Mouse (Mus musculus): ENCODE measurements around the gene Cacng6. TPM values are rescaled to one million over a fixed set of nuclear protein-coding genes. Genes with fewer than 3 reads are reported as not detected.

Cacng6 gene
- polyA plus RNA-seq, 1 experiment = not detected

- TF ChIP-seq GATA1 (IDR thresholded peaks at IDR 0.05; ENCODE audit: low read length) = no peak
Observed at GRCm38 (mm10) chr7:3411160-3411941, 12.6 kb upstream of the Cacng6 start.

- no peak for TF ChIP-seq GATA1 (IDR thresholded peaks at IDR 0.05; ENCODE audit: low read length)
Observed at GRCm38 (mm10) chr7:3412036-3412435, 12.0 kb upstream of the Cacng6 start.

- TF ChIP-seq GATA1 (IDR thresholded peaks at IDR 0.05; ENCODE audit: low read length) = no peak
Observed at GRCm38 (mm10) chr7:3414888-3415287, 9.1 kb upstream of the Cacng6 start.

GRCm38 (mm10) chr7:3415378-3415777 is 8.6 kb upstream of the Cacng6 start:
- TF ChIP-seq GATA1 (IDR thresholded peaks at IDR 0.05; ENCODE audit: low read length) = no peak

GRCm38 (mm10) chr7:3419941-3420340 is 4.1 kb upstream of the Cacng6 start:
- no peak for TF ChIP-seq GATA1 (IDR thresholded peaks at IDR 0.05; ENCODE audit: low read length)

- no peak for TF ChIP-seq GATA1 (IDR thresholded peaks at IDR 0.05; ENCODE audit: low read length)
Observed at GRCm38 (mm10) chr7:3420466-3420865, 3.5 kb upstream of the Cacng6 start.

- no peak for TF ChIP-seq GATA1 (IDR thresholded peaks at IDR 0.05; ENCODE audit: low read length)
Observed at GRCm38 (mm10) chr7:3421297-3421696, 2.7 kb upstream of the Cacng6 start.

- TF ChIP-seq GATA1 (IDR thresholded peaks at IDR 0.05; ENCODE audit: low read length) = no peak
Observed at GRCm38 (mm10) chr7:3422051-3422450, 1.9 kb upstream of the Cacng6 start.

- TF ChIP-seq GATA1 (IDR thresholded peaks at IDR 0.05; ENCODE audit: low read length) = no peak
Observed at GRCm38 (mm10) chr7:3423430-3423829, 565 bp upstream of the Cacng6 start.

GRCm38 (mm10) chr7:3425141-3425540 is 1.1 kb downstream of the Cacng6 start:
- no peak for TF ChIP-seq GATA1 (IDR thresholded peaks at IDR 0.05; ENCODE audit: low read length)

GRCm38 (mm10) chr7:3430161-3430560 is 6.2 kb downstream of the Cacng6 start:
- no peak for TF ChIP-seq GATA1 (IDR thresholded peaks at IDR 0.05; ENCODE audit: low read length)

GRCm38 (mm10) chr7:3432066-3432465 is 8.1 kb downstream of the Cacng6 start:
- TF ChIP-seq GATA1 (IDR thresholded peaks at IDR 0.05; ENCODE audit: low read length) = no peak

GRCm38 (mm10) chr7:3437941-3438340 is 13.9 kb downstream of the Cacng6 start:
- TF ChIP-seq GATA1 (IDR thresholded peaks at IDR 0.05; ENCODE audit: low read length) = no peak

GRCm38 (mm10) chr7:3439984-3440383 is 16.0 kb downstream of the Cacng6 start:
- TF ChIP-seq GATA1 (IDR thresholded peaks at IDR 0.05; ENCODE audit: low read length) = no peak

- no peak for TF ChIP-seq GATA1 (IDR thresholded peaks at IDR 0.05; ENCODE audit: low read length)
Observed at GRCm38 (mm10) chr7:3440526-3440925, 16.5 kb downstream of the Cacng6 start.

GRCm38 (mm10) chr7:3442476-3443062 is 18.6 kb downstream of the Cacng6 start:
- no peak for TF ChIP-seq GATA1 (IDR thresholded peaks at IDR 0.05; ENCODE audit: low read length)

GRCm38 (mm10) chr7:3444678-3445077 is 20.7 kb downstream of the Cacng6 start:
- no peak for TF ChIP-seq GATA1 (IDR thresholded peaks at IDR 0.05; ENCODE audit: low read length)

Data from G1E-ER4 (cell line).